Mouse (Mus musculus) kidney, adult 2 months (tissue): ENCODE data around the gene Hs1bp3. TPM values are rescaled to one million over a fixed set of nuclear protein-coding genes. Genes with fewer than 3 reads are reported as not detected.
A peak's percentile ranks its signal among the peaks of the same experiment; 100 is the strongest.

Experiments
- DNase-seq: peaks from one replicate; pipeline ENCODE4 v3.0.0; 2021
- H3K27ac ChIP-seq: fragments of 200-500 bp; 2 replicates; pipeline ENCODE4 v1.5.1; 2012; ENCODE audit warnings: low read depth, low read length, control low read depth, inconsistent platforms; ENCODE audit not compliant: insufficient read depth
- H3K27me3 ChIP-seq: fragments of 200-500 bp; replicated peaks from 2 replicates; pipeline ENCODE4 v1.6.1; 2012; ENCODE audit warnings: mild to moderate bottlenecking, moderate library complexity, low read length, inconsistent platforms; ENCODE audit not compliant: control insufficient read depth, insufficient read depth
- H3K36me3 ChIP-seq: fragments of 200-500 bp; 2 replicates; pipeline ENCODE4 v1.6.1; 2012; ENCODE audit warnings: mild to moderate bottlenecking, moderate library complexity, low read length, inconsistent platforms; ENCODE audit not compliant: control insufficient read depth, insufficient read depth
- H3K4me1 ChIP-seq: fragments of 200-500 bp; 2 replicates; pipeline ENCODE4 v1.6.1; 2011; ENCODE audit warnings: low read length; ENCODE audit not compliant: control insufficient read depth, insufficient read depth
- H3K4me3 ChIP-seq: fragments of 200-500 bp; 2 replicates; pipeline ENCODE4 v1.5.1; 2011; ENCODE audit warnings: mild to moderate bottlenecking, low read depth, low read length, control low read depth; ENCODE audit not compliant: insufficient read depth
- CTCF ChIP-seq: fragments of 200-500 bp; conservative IDR thresholded peaks from 2 replicates; pipeline ENCODE4 v1.5.1; 2011; ENCODE audit warnings: low read depth, mild to moderate bottlenecking, control low read depth, low read length, moderate library complexity, mixed read lengths; ENCODE audit not compliant: insufficient read depth, insufficient read length
- POLR2A ChIP-seq: fragments of 200-500 bp; IDR thresholded peaks from one replicate; pipeline ENCODE4 v1.6.1; 2011; ENCODE audit warnings: low read depth, low read length, control low read depth
- WGBS: fragments of 180-500 bp; shearing (Covaris S2); methylation state at CpG from one replicate; pipeline ENCODE4 v1.1.7; 2018; 5-methylcytosine and 5-hydroxymethylcytosine counted together
- polyA plus RNA-seq: library from polyadenylated mRNA; depleted of rRNA; stranded (reverse); fragments of >200 nt; gene quantifications from 2 replicates; pipeline ENCODE4 v1.2.3, GENCODE M21; 2012

Gene Hs1bp3
- polyA plus RNA-seq, 1 experiment, result 25.3 TPM

DNA sequence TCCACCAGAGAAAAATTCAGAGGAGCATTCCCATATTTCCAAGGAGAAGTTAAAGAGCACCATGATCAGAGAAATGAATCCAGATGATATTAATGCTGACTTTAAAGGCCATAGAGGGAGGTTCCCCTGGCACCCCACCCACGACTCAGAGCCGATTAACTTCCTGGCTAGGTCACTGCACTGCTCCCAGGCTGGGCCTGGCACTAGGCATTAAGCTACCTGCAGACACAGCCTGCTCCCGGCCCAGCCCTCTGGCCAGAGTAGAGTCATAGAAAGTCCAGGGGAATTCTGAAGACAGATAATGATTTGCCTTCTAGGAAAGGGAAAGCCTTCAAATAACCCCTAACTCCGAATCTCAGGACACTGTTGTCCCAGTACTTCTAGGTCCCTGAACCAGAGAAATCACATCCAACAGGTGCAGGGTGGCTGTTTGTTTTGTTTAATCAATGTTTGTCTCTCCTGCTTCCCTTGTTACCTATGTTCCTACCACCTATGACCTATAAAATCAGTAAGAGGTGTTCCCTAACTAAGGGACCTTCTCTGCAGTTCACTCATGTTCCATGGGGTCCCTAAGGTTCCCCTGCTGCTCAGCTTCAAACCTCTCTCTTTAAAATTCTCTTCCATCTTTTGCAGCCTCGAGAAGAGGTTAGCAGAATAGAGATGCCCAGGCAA lies 52.8 kb downstream of the Hs1bp3 start:
- Histone ChIP-seq H3K36me3 (no peaks in the 10 kb centered on the region), H3K27me3 (no peaks in the 10 kb centered on the region), H3K4me3 (no peak overlapping the region), H3K27ac (peak overlapping the region; percentile 54), H3K4me1 (no peaks in the 10 kb centered on the region)
- no peak for TF ChIP-seq POLR2A
- TF ChIP-seq CTCF, result no peak
- DNase-seq, result no peak
- 63% methylated on average over 5 of the region's 5 CpGs for WGBS

- no peak for DNase-seq
- Histone ChIP-seq H3K27ac (no peak overlapping the region), H3K36me3 (no peaks in the 10 kb centered on the region), H3K4me3 (no peak overlapping the region), H3K27me3 (no peaks in the 10 kb centered on the region), H3K4me1 (no peaks in the 10 kb centered on the region)
- TF ChIP-seq POLR2A (no peak), CTCF (no peak)
- 71% methylated on average over 3 of the region's 3 CpGs for WGBS
Observed at GRCm38 (mm10) chr12:8366688-8367087, 53.5 kb downstream of the Hs1bp3 start.

DNA sequence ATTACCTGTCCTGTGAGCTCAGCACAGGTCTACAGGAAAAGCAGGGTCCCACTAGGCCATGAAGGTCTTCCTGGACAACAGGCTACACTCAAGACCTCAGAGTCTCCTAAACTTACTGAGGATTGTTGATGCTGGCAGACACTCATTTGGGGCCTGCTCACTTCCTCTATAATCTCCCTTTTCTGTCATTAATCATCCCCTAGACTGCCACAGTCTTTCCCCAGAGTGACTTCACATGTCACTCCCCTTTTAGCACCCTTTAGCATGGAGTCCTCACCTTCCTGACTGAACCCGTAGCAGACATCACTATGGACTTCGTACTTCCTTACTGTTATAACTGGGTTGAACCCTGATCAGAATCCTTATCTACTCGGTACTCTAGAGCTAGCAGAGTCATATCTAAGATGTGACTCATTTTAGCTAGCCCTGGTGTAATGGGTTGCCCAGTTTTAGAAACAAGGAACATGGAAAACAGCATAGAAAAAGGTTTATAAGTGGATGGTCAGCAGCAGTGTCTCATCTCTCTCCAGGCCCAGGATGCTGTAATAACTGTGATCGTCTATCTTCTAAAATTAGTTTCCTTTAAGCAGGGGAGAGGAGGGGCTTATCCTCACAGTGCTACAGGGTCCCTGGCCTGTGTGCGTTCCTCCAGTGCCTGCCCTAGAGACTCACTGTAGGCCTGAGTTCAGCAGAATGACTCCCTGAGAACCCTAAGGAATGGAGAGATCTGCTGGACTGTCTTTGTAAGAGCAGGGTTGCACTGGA lies 58.7 kb downstream of the Hs1bp3 start:
- Histone ChIP-seq H3K27ac (no peak overlapping the region), H3K4me1 (peaks cover 3% of the 10 kb centered on the region), H3K4me3 (no peak overlapping the region), H3K36me3 (no peaks in the 10 kb centered on the region), H3K27me3 (no peaks in the 10 kb centered on the region)
- no peak for DNase-seq
- TF ChIP-seq CTCF, result no peak
- TF ChIP-seq POLR2A, result no peak
- WGBS, result 62% methylated on average over 5 of the region's 5 CpGs

- WGBS, result 75% methylated on average over 7 of the region's 7 CpGs
Observed at GRCm38 (mm10) chr12:8372511-8373180, 59.4 kb downstream of the Hs1bp3 start.

DNA sequence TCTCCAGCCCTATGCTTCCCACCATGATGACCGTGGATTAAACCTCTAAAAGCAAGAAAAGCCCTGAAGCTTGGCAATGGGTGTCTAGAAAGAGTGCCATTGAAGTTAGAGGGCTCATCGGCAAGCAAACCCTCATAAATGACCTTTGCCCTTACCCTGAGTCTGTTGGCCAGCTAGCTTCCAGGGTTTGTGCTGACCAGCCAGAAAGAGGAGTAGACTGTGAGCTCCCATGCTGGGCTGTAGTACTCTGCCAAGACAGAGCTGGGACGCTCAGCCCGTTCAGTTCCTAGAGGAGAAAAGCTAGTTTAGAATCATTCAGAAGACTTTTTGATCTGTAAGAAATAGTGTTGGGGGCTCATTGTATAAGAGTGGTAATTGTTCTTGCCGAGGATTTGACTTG lies 60.5 kb downstream of the Hs1bp3 start:
- 66% methylated on average over 5 of the region's 5 CpGs for WGBS
- no peaks in the 10 kb centered on the region for H3K36me3 ChIP-seq
- H3K27ac ChIP-seq, result no peak overlapping the region
- peaks cover 6% of the 10 kb centered on the region for H3K4me1 ChIP-seq
- no peak overlapping the region for H3K4me3 ChIP-seq
- TF ChIP-seq POLR2A (no peak), CTCF (no peak)
- H3K27me3 ChIP-seq, result no peaks in the 10 kb centered on the region
- peak; percentile 82 for DNase-seq

More at GRCm38 (mm10) chr12:8372511-8373180, 59.4 kb downstream of the Hs1bp3 start:
- no peaks in the 10 kb centered on the region for H3K36me3 ChIP-seq
- H3K27me3 ChIP-seq, result no peaks in the 10 kb centered on the region
- H3K4me1 ChIP-seq, result peaks cover 3% of the 10 kb centered on the region
- TF ChIP-seq CTCF (no peak), POLR2A (no peak)
- no peak overlapping the region for H3K27ac ChIP-seq
- no peak overlapping the region for H3K4me3 ChIP-seq
- no peak for DNase-seq

DNA sequence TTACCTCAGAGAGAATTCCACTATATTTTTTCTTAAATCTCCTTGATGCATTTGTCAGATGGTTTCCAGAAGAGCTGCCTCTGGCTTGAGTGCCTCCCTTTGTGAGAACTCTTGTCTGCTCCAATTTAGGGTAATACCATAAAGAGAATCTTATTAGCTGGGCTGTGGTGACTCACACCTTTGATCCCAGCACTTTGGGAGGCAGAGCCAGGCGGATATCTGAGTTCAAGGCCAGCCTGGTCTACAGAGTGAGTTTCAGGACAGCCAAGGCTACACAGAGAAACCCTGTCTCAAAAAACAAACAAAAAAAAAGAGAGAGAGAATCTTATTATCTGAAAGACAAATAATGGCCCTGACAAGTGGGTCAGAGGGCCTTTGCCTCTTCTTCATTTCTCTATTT lies 63.9 kb downstream of the Hs1bp3 start:
- no peak for TF ChIP-seq CTCF
- no peak for TF ChIP-seq POLR2A
- no peaks in the 10 kb centered on the region for H3K27me3 ChIP-seq
- no peak for DNase-seq
- WGBS, result 90% methylated on average over 1 of the region's 1 CpGs
- H3K4me1 ChIP-seq, result peaks cover 15% of the 10 kb centered on the region
- no peak overlapping the region for H3K4me3 ChIP-seq
- no peaks in the 10 kb centered on the region for H3K36me3 ChIP-seq
- H3K27ac ChIP-seq, result no peak overlapping the region
